Mouse (Mus musculus) embryonic facial prominence, embryonic 14.5 days (tissue): ENCODE measurements around the gene Sox6. TPM values are rescaled to one million over a fixed set of nuclear protein-coding genes. Genes with fewer than 3 reads are reported as not detected.

Source experiments
- ATAC-seq: fragments of 200-750 bp; cut with Nextera tagmentation; 2 replicates; pipeline ENCODE4 v1.8.0; 2017; ENCODE audit warnings: low read depth, moderate number of reproducible peaks, moderate TSS enrichment
- DNase-seq: peaks from one replicate; pipeline ENCODE4 v3.0.0-alpha.2; 2015; ENCODE audit warnings: low spot score
- H3K27ac ChIP-seq: fragments of 300-500 bp; sonication (generic); replicated peaks from 2 replicates; pipeline ENCODE4 v1.5.1; 2014; ENCODE audit warnings: low read depth, mild to moderate bottlenecking, low read length, moderate library complexity
- H3K27me3 ChIP-seq: fragments of 300-500 bp; sonication (generic); replicated peaks from 2 replicates; pipeline ENCODE4 v1.6.1; 2014; ENCODE audit warnings: low read length; ENCODE audit not compliant: control insufficient read depth, insufficient read depth
- H3K36me3 ChIP-seq: fragments of 300-500 bp; sonication (generic); 2 replicates; pipeline ENCODE4 v1.6.1; 2014; ENCODE audit warnings: low read length, mixed read lengths; ENCODE audit not compliant: control insufficient read depth, insufficient read depth
- H3K4me1 ChIP-seq: fragments of 300-500 bp; sonication (generic); 2 replicates; pipeline ENCODE4 v1.6.1; 2014; ENCODE audit warnings: antibody characterized with exemption, low read length; ENCODE audit not compliant: control insufficient read depth, insufficient read depth
- H3K4me2 ChIP-seq: fragments of 300-500 bp; sonication (generic); 2 replicates; pipeline ENCODE4 v1.6.1; 2014; ENCODE audit warnings: low read depth, mild to moderate bottlenecking, low read length, moderate library complexity, mixed read lengths
- H3K4me3 ChIP-seq: fragments of 300-500 bp; sonication (generic); 2 replicates; pipeline ENCODE4 v1.5.1; 2014; ENCODE audit warnings: low read depth, mild to moderate bottlenecking, low read length
- H3K9ac ChIP-seq: fragments of 300-500 bp; sonication (generic); 2 replicates; pipeline ENCODE4 v1.6.1; 2014; ENCODE audit warnings: low read depth, mild to moderate bottlenecking, low read length, moderate library complexity, mixed read lengths
- H3K9me3 ChIP-seq: fragments of 300-500 bp; sonication (generic); 2 replicates; pipeline ENCODE4 v1.6.1; 2016; ENCODE audit warnings: low read length; ENCODE audit not compliant: control insufficient read depth
- WGBS: fragments of 180-500 bp; shearing (Covaris S2); extraction: QIAGEN DNeasy Blood & Tissue Kit; methylation state at CpG from one replicate; pipeline ENCODE4 v1.1.7; 2014; 5-methylcytosine and 5-hydroxymethylcytosine counted together
- polyA plus RNA-seq: library from polyadenylated mRNA; unstranded; fragments of >200 nt; fragmentation: Nextera tagmentation; extraction: Ambion mirVana; gene quantifications from 2 replicates; pipeline ENCODE4 v1.2.1, GENCODE M21; 2014

The Sox6 gene
- polyA plus RNA-seq, 1 experiment from 2014 or later: 49.9 TPM

- Histone ChIP-seq H3K27me3 (no peaks in the 10 kb centered on the region), H3K9ac (no peak overlapping the region), H3K4me3 (no peak overlapping the region), H3K4me1 (peaks cover 19% of the 10 kb centered on the region), H3K36me3 (no peaks in the 10 kb centered on the region), H3K9me3 (0 out of 2 replicates have a peak, but pooled peaks cover 2% of the 10 kb centered on the region), H3K27ac (peak overlapping the region; percentile 39), H3K4me2 (no peak overlapping the region)
- ATAC-seq: no peak
- 77% methylated on average over 3 of the region's 3 CpGs for WGBS
- DNase-seq: peak; percentile 54
Observed at GRCm38 (mm10) chr7:115825295-115825694, 213.3 kb downstream of the Sox6 start.

GRCm38 (mm10) chr7:115824621-115825256 is 213.9 kb downstream of the Sox6 start:
- Histone ChIP-seq H3K4me1 (peaks cover 19% of the 10 kb centered on the region), H3K4me2 (no peak overlapping the region), H3K27me3 (no peaks in the 10 kb centered on the region), H3K27ac (peak overlapping the region; percentile 39), H3K36me3 (no peaks in the 10 kb centered on the region), H3K4me3 (no peak overlapping the region), H3K9me3 (0 out of 2 replicates have a peak, but pooled peaks cover 2% of the 10 kb centered on the region), H3K9ac (no peak overlapping the region)
- 45% methylated on average over 8 of the region's 8 CpGs for WGBS
- ATAC-seq (no peak; the same call in 1 of the 2 replicates), DNase-seq (peak; percentile 76)

- ATAC-seq (no peak), DNase-seq (no peak)
- 48% methylated on average over 1 of the region's 1 CpGs for WGBS
- Histone ChIP-seq H3K27ac (no peak overlapping the region), H3K36me3 (no peaks in the 10 kb centered on the region), H3K4me3 (no peak overlapping the region), H3K9me3 (0 out of 2 replicates have a peak, but pooled peaks cover 2% of the 10 kb centered on the region), H3K9ac (no peak overlapping the region), H3K4me2 (no peak overlapping the region), H3K27me3 (no peaks in the 10 kb centered on the region), H3K4me1 (peaks cover under 1% of the 10 kb centered on the region; the same call in 1 of the 2 replicates)
Observed at GRCm38 (mm10) chr7:115819136-115819535, 219.5 kb downstream of the Sox6 start.

- Histone ChIP-seq H3K36me3 (no peaks in the 10 kb centered on the region), H3K4me3 (no peak overlapping the region), H3K4me2 (no peak overlapping the region), H3K9ac (no peak overlapping the region), H3K9me3 (no peaks in the 10 kb centered on the region), H3K27me3 (no peaks in the 10 kb centered on the region), H3K27ac (no peak overlapping the region), H3K4me1 (no peaks in the 10 kb centered on the region)
- 63% methylated on average over 3 of the region's 3 CpGs for WGBS
- no peak for DNase-seq
- ATAC-seq: no peak
Observed at GRCm38 (mm10) chr7:115803256-115803655, 235.3 kb downstream of the Sox6 start.

- Histone ChIP-seq H3K4me1 (no peaks in the 10 kb centered on the region), H3K4me2 (no peak overlapping the region), H3K9ac (no peak overlapping the region), H3K4me3 (no peak overlapping the region), H3K36me3 (no peaks in the 10 kb centered on the region), H3K27me3 (no peaks in the 10 kb centered on the region), H3K27ac (no peak overlapping the region), H3K9me3 (no peaks in the 10 kb centered on the region)
- 84% methylated on average over 4 of the region's 4 CpGs for WGBS
- ATAC-seq (no peak), DNase-seq (no peak)
Observed at GRCm38 (mm10) chr7:115794139-115794858, 244.3 kb downstream of the Sox6 start.

- DNase-seq (peak; percentile 23), ATAC-seq (no peak)
- Histone ChIP-seq H3K4me1 (no peaks in the 10 kb centered on the region), H3K36me3 (no peaks in the 10 kb centered on the region), H3K27ac (no peak overlapping the region), H3K27me3 (no peaks in the 10 kb centered on the region), H3K9me3 (no peaks in the 10 kb centered on the region), H3K4me3 (no peak overlapping the region), H3K9ac (no peak overlapping the region), H3K4me2 (no peak overlapping the region)
- 50% methylated on average over 2 of the region's 2 CpGs for WGBS
Observed at GRCm38 (mm10) chr7:115792841-115793240, 245.8 kb downstream of the Sox6 start.

GRCm38 (mm10) chr7:115789116-115789823 is 249.3 kb downstream of the Sox6 start:
- H3K9ac ChIP-seq: no peak overlapping the region
- no peaks in the 10 kb centered on the region for H3K36me3 ChIP-seq
- no peaks in the 10 kb centered on the region for H3K9me3 ChIP-seq
- no peak overlapping the region for H3K4me2 ChIP-seq
- ATAC-seq (no peak), DNase-seq (no peak)
- WGBS: 69% methylated on average over 5 of the region's 5 CpGs
- H3K4me1 ChIP-seq: no peaks in the 10 kb centered on the region
- H3K27me3 ChIP-seq: no peaks in the 10 kb centered on the region
- no peak overlapping the region for H3K4me3 ChIP-seq
- no peak overlapping the region for H3K27ac ChIP-seq

GRCm38 (mm10) chr7:115783982-115784917 is 254.3 kb downstream of the Sox6 start:
- Histone ChIP-seq H3K4me1 (no peaks in the 10 kb centered on the region), H3K4me2 (no peak overlapping the region), H3K4me3 (no peak overlapping the region), H3K27me3 (no peaks in the 10 kb centered on the region), H3K36me3 (no peaks in the 10 kb centered on the region), H3K27ac (no peak overlapping the region), H3K9me3 (peaks cover 4% of the 10 kb centered on the region; the same call in 1 of the 2 replicates), H3K9ac (no peak overlapping the region)
- DNase-seq: no peak
- no peak for ATAC-seq
- 82% methylated on average over 8 of the region's 8 CpGs for WGBS
